Mouse (Mus musculus): ENCODE results near the gene Rad51b. TPM values are rescaled to one million over a fixed set of nuclear protein-coding genes. Genes with fewer than 3 reads are reported as not detected.

Gene Rad51b
- total RNA-seq, 2 experiments from 2014 or later, result 0.47 to 0.69 TPM

DNA sequence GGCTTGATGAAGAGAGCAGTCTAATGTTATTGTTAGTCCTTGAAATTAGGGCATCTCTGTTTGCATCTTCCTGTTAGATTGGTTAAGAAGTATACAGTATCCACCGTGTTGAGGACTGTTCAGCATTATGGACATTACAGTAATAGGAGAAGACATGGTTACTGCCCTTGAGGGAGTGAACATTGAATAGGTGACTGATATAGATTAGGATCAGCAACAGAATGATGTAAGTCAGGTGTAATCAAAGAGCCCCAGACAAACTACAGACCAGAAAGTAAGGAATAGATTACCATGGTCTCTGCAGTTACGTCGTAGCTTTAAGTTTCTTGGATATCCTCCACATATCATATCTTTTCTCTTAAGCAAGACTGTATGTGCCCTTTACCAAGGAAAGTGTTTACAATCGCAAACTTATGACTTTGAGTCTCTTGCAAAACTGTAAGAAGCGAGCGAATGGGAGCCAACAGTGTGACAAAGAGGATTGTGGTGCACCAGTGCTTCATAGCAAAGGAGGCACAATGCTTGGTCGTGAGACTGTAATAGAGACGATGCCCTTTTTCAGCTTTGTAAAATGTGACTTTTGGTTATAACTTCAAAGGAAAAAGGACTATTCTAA lies 263.1 kb downstream of the Rad51b start:
- no peak for DNase-seq (ENCODE audit: low spot score in 2 of 2)

DNA sequence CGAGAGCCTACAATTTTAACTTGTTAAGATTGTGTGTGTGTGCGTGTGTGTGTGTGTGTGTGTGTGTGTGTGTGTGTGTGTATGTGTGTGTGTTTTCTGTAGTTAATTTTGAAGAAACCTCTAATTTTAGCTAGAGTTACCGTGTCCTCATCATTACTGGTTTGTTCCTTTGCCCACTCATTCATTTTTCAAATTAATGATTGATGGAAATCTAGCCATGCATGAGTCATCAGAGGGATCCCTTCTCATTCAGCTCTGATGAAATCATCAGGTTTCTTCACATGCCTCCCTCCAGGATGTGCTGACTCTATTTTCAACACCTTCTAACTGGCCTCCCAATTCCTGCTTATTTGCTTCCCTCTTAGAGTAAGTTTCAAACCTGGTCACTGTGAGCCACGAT lies 263.8 kb downstream of the Rad51b start:
- no peak for DNase-seq (ENCODE audit: low spot score in 2 of 2)

DNA sequence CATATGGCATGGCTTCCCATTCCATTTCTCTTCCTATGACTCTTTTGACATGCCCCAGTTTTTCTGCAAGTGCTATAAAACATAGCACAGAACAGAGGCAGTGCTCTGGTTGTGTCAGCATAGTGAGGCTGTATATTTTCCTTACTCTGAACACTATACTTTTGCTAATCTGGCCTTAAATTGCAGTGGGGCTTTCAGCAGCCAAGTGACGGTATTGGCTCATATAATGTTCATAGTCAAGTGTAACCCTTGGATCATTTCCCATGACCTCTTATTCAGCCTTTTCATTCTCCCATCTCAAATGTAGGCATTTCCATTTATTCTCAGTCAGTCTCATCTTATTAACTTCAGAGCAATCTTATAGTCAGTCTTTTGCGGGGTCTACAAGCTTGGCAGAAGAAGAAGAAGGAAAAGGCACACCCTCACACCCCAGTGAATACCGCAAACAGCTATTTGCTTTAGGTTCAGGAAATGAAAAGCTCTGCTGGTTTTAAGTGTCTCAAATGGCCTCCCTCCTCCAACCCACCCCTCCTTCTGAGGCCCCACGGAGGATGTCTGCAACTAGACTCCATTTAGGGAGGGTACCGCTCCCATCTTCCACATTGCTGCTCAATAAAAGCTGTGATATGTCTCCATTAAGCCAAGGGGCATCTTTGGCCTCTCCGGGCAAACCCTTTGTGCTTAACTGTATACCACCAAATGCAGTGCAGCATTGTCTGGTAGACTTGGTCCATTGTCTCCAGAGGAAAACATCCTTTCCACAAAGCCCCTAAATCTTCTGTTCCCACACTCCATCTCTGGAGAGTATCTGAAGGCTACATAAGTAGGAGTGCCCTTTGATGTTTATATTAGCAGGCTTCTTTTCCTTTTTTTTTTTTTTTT lies 277.3 kb downstream of the Rad51b start:
- no peak for DNase-seq (ENCODE audit: low spot score in 2 of 2)

DNA sequence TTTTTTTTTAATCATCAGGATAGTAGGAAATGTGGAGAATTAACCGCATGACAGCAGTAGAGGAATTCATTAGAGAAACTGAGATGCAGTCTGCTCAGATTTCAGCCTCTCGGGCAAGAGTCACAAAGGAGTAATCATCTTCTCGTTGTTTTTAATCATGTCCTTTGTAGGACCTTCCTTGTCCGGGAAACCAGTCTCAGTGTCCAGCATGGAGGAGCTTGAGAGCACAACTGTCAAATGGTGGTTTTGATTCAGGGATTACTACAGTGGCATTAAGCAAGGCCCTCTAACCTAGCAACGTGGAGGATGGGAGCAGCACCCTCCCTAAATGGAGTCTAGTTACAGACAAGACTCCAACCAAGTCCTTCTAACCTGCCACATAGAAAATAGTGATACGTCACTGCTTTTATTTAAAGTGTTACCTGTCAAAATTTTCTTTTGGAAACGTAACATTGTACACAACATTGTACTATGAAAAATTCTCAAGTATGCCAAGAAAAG lies 278.0 kb downstream of the Rad51b start:
- no peak for DNase-seq (ENCODE audit: low spot score in 2 of 2)

DNA sequence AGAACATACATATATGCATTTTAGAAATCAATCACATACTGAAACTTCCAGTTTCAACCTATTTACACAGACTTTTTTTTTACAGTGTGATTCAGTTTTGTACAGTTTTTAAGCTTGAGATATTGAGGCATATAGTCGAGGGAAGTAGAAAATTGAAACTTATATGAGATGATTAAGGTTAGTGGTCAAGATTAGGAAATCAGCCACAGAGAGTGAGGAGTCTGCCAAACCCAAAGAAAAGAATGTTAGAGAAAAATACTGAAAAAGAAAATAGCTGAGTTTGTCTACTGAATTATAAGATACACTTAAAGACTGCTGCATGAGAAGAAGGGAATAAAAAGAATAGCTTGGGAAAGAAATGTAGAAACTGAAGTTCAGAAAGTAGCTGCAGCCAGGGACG lies 280.4 kb downstream of the Rad51b start:
- DNase-seq (ENCODE audit: low spot score in 2 of 2), result no peak

DNA sequence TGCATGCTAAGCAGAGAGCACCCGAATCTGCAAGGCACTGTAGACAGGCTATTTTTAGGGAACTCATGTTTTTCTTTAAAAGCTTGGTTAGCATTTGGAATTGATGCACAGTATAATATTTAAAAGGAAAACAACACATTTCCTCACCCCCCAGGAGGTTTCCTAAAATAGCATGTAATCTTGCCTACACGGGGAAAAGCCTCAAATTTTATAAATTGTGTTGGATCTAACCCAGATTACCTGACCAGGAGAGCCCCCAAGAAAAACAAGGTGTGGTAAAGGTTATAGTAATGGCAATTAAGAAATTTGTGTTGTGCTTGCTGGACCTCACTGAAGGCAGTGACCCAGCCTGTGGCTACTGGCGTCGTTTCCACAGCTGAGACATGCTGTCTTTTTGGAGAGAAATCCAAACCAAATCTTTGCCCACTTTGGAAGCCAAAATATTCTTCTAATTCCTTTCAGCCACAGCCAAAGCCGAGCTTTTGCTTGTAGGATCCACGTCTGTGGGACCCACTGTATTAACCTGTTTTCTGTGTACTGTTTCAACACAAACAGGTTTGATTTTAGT lies 282.0 kb downstream of the Rad51b start:
- no peak for DNase-seq (ENCODE audit: low spot score in 2 of 2)

DNA sequence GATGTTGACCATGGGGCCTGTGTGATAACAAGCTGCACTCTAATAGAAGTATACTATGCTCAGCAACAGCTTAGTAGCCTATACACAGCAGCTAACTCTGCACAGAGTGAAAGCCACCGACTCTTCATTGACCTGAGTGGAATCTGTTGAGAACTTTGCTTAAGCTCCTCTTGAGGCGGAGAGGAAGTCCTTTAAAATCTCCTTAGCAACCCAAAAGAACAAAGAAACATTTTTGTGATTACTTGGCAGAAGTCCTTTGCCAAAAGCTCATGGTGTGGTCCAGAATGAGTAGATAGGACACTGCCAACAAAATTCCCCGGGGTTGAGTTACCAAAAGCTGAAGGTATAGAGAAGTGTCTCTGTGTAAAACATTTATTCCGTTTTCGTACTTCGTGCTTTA lies 282.8 kb downstream of the Rad51b start:
- no peak for DNase-seq (ENCODE audit: low spot score in 2 of 2)

DNA sequence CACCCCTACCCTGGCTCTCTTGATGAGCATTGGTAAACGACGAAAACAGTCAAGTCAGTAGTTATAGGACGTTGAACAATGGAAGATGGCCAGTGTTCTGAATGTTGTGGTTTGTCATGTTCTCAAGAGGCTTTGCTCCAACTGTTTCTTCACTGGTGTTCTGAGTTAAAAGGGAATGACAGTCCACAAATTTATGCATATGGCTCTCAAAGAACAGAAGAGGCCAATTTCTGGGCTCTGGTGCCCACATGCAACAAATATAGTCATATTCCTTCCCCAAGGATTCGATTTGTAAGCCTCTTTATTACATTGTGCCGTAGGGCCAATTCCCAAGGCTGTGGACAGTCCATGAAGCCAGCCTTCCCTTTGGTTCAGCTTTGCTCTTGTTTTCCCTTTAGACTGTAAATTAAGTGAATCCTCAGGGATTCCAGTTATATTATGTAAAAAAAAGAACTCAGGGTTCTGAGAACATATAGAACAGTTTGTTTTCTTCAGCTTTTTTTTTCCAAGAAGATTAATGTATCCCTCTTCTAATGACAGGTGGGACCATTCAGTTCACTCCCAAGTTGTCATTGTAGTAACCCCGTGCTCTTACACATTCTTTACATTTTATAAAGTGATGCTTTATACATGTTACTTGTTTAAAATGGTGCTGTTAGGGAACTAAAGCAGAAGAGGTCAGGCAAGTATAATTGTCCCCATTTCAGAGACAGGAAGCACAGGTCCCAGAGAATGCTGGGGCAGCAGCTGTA lies 287.6 kb downstream of the Rad51b start:
- DNase-seq (ENCODE audit: low spot score in 2 of 2), result no peak

DNA sequence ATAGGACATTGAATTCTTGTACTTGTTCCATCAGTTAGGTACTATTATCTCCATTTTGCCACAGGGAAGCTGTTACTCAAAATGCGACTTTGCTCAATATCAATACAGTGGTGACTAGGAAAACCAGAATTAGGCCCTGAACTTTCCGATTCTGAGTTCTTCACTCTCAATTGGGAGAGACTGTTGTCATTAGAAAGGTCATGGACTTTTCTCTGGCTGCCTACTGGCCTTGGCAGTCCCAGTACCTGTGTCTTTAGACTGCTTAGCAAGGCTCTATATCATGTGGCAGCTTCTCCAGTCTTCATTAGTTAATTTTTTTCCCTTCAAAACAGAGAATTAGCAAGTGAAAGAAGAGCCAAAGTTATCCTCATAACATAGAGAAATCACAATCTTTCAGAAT lies 288.3 kb downstream of the Rad51b start:
- DNase-seq (ENCODE audit: low spot score in 2 of 2), result no peak

DNA sequence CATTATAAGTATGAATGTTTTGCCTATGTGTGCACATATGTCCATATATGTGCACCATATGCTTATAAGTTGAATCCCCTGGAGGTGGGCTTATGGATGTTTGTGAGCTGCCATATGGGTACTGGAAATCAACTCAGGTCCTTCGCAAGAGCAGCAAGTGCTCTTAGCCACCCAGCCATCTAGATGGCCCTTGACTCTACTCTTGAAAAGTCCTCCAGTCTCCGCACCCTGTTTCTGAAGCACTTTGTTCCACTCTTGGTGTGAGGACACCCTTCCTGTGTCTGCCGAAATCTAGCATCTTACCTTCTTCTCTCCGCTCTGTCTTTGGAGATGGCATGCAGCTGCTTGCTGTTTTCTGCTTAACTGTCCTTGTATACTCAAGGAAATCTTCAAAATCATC lies 291.7 kb downstream of the Rad51b start:
- DNase-seq (ENCODE audit: low spot score in 2 of 2), result no peak

DNA sequence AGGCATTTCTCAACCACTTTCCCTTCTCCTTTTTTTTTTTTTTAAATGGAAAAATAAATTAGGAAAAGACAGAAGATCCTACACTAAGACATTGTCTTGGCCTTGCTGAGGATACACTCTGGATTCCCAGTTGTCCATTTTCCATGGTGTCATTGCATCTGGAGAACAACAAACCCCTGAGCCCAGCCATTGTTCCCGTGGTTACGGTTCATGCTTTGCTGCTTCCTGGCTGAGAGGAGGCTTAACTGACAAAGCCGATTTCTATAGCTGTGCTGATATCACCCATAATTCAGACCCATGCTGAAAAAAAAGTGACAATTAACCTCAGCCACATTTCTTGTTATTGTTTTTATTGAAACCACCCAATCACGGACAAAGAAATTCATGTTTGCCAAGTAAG lies 295.1 kb downstream of the Rad51b start:
- no peak for DNase-seq (ENCODE audit: low spot score in 2 of 2)

DNA sequence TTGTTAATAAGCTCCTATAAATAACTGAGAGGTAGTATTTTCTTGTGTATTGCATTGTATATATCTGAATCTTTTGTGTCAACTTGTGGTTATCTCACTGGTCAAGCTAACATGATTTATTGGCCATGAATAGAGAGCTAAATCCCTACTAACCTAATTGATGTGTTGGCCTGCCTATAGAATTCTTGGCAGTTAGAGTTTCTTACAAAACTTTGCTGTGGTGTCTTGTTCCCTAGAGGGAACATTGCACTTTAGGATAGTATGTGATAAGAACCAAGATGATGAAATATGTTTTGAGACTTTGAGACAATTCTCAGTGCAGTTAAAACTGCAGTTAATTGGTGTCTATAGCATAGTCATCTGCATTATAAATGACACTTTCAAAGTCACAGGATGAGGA lies 299.8 kb downstream of the Rad51b start:
- no peak for DNase-seq (ENCODE audit: low spot score in 2 of 2)

DNA sequence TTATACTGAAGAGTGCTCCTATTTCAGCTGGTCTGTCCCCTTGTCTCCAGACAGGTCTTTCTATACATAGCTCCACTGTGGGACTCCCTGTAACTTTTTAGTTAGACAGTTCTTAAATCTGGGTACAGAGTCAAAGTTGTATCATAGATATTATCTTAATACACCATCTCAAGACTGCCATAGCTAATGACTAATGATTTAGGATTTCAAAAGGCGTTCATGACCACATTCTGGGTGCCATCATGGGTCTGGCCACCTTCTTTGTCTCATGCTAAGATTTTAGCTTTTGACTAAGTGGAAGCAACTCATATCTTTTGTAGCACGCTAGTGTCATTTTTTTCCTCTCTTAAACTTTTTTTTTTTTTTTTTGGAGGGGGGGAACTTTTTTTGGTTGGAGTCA lies 300.3 kb downstream of the Rad51b start:
- DNase-seq (ENCODE audit: low spot score in 2 of 2), result no peak

DNA sequence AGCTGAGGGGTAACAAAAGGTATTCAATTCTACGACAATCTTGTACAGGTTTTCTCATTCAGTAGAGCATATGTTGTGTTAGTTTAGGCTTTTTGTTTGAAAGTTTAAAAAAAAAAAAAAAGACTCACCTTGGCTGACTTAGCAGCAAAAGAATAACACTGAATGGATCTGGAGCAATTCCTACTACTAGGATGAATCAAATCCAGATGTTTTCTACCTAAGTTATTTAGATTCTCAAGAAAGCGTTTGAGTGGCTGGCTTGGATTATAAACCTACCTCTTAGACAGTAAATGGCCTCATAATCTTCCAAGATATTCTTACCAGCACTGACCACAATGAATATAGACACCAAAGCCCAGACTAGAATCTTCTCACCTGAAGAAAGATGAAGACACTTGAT lies 300.7 kb downstream of the Rad51b start:
- no peak for DNase-seq (ENCODE audit: low spot score in 2 of 2)

DNA sequence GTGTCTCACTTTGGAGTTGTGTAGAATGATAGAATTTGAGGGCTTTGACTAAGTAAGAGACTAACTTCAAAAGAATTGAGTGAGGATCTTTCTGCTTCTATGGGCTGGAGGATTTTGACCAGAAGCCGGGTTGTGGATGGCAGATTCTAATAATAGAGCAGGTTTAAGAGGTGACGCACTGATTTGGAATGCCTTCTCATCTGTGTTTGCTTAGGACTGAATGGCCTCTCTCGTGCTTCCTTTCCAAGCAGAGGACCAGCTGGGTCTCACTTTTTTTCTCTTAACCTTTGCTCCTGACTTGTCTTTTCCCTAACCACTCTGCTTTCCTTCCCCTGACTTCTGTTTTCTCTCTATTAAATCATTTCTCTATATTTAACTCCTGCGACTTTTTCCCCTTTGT lies 301.4 kb downstream of the Rad51b start:
- no peak for DNase-seq (ENCODE audit: low spot score in 2 of 2)

DNA sequence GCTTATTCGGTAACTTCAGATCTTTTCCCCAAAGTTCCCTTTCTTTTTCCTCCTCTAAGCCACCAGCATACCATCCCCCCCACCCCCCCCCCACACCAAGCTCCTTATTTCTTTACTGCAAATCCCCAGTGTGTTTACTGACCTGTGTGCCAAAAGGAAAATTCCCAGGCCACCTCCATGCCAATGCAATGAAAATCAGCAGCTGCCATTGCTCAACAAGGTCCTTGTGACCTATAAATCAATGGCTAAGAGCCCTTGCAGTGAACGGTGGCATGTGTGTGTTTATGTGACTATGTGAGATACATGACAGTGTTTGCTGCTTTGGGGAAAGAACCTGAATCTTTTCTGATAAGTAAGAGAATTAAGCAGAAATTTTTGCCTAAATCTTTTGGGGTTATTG lies 301.8 kb downstream of the Rad51b start:
- no peak for DNase-seq (ENCODE audit: low spot score in 2 of 2)

DNA sequence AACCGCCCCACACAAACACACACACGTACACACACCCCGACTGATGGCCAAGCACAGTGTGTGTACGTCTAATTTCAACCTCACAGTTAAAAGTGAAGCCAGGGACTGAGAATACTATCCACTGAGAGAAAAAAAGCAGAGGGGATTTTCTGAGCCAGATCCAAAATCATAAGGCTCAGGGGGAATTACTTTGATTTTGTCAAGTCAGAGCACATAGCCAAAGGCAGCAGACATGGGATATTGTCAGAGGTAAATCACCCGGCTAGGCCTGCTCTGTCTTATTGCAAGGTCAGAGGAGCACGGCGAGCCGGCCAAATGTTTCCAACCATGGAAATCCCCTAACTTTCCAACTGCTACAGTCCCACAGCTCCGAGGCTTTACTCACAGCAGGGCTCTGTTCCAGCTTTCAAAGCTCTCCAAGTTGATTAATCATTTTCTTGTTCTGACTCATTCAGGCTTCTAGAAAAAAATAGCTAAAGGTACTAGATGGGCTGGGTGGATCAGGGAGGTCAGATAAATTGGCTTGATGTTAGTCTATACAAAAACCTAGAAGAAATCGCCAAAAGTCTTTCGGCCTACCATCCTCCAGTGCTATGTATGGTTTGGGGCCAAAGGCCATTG lies 303.2 kb downstream of the Rad51b start:
- DNase-seq (ENCODE audit: low spot score in 2 of 2), result no peak

DNA sequence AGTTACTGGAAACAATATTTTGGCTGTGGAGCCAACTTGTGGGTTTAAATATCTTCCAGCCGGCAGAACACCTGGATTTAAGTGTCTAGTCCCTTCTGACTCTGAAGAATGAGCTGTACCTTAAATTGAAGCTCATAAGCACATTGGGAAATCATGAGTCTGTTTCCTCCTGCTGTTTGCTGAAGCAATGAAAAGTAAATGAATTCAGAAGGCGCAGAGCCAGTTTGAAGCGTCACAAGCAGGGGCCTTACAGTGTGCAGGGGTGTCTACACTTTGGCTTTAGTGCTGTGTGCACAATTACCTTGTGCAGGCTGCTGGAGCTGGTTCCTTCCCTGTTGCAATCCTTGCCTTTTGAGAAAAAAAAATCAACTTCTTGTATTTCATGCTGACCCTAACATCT lies 305.6 kb downstream of the Rad51b start:
- DNase-seq (ENCODE audit: low spot score in 2 of 2), result no peak

DNA sequence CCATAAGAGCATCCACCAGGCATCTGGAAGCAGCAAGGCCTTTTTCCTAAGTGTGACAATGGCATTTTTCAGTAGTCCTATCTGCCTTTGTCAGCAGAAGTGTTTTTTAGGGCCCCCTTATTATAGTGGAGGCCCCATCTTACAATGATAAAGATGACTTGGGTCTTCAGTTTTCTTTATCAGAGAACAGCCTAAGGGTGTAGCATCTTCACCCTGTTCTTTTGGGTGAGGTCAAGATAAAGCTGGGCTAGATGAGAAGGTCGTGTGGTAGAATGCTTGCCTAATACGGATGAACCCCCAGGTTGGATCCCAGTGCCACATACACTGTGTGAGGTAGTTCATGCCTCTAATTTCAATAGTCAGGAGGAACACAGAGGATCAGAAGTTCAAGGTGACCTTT lies 307.8 kb downstream of the Rad51b start:
- DNase-seq (ENCODE audit: low spot score in 2 of 2), result no peak

DNA sequence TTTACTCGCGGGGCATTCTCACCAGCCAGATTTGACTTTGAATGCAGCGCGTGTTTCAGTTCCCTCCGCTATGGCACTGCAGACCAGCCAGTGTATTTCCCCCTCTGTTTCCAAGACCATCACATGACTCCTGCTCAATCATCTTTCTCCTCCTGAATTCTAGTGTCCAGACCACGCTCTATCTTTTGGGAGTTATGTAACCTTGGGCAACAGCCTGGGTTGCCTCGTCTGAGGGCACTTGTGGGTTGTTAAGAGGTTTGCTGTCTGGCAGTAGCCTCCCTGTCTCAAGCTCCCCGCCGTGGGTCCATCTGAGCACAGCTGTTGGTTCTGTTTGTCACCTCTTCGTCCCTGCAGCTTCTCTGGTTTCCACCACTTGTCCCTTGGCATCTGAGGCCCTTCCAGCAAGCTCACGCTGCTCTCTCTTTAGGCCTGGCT lies 309.1 kb downstream of the Rad51b start:
- no peak for DNase-seq (ENCODE audit: low spot score in 2 of 2)

DNA sequence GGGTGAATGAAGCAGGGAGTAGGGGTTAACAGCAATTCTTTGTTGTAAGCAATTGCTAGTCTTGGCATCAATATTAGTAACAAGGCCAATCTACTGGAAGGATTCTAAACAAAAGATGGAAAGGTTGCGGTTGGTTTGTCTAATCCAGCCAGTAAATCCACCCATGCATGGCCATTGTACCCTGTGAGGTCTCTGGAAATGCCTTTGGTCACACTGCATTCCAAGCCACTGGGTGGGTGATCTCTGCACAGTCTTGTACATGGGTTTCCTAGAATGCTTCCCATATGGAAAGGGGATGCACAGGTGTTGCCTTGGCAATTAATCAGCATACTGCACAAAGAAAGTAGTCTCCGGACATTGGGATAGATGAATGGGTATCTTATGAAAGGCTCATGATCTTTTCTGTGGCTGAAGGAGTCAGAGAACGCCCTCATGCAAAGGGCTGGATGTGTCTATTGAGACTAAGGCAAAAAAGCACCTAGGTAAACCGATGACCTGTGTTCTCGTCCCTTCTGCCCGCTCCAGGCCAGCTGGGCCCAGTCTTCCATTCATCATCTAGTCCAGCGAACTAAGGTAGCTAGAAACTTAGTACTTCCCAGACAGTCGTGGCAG lies 312.4 kb downstream of the Rad51b start:
- no peak for DNase-seq (ENCODE audit: low spot score in 2 of 2)
